Mouse (Mus musculus): ENCODE measurements around the gene Fundc2.

Gene Fundc2

GRCm38 (mm10) chrX:75382195-75382771 is at the start of gene Fundc2, which contains the start of gene F8:
Gene Fundc2, plus strand, starts transcription at chrX:75382399.
Gene F8, minus strand, starts transcription at chrX:75382615.
- in situ Hi-C loops (cut with MboI; ENCODE audit: unreplicated experiment in 2 of 2) = loop anchor here (10.0 to 25.0 kb wide), 2 partner anchors 270 to 293 kb away; no protein-coding TSS in a partner anchor

GRCm38 (mm10) chrX:75370197-75370596 is 12.0 kb upstream of the Fundc2 start:
- in situ Hi-C loops (cut with MboI; ENCODE audit: unreplicated experiment in 2 of 2) = no loop called here

GRCm38 (mm10) chrX:75372666-75373425 is 9.4 kb upstream of the Fundc2 start:
- in situ Hi-C loops (cut with MboI; ENCODE audit: unreplicated experiment in 2 of 2) = no loop called here

DNA sequence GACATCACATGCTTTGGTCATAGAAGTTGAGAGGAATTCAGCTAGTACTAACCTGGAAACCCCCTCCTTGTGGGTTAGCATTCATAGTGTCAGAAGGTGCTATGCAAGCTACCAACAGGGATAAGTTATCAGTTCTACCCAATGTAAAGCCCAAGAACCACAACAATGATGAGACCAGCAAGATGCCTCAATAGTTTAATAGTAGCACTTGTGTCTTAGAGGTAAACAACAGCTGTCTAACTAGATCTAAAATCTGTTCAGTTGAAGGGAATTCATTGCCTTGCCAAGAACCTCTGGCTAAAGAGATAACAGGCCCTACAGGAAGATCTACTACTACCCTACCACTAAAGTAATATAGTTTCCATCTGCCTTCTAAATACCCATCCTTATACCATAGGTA is 5.4 kb upstream of the Fundc2 start:
- in situ Hi-C loops (cut with MboI; ENCODE audit: unreplicated experiment in 2 of 2) = loop anchor here (25.0 kb wide), 1 partner anchor 265 kb away; no protein-coding TSS in a partner anchor

GRCm38 (mm10) chrX:75381176-75381575 is 1.0 kb upstream of the Fundc2 start:
- in situ Hi-C loops (cut with MboI; ENCODE audit: unreplicated experiment in 2 of 2) = loop anchor here (10.0 to 25.0 kb wide), 2 partner anchors 269 to 294 kb away; no protein-coding TSS in a partner anchor

GRCm38 (mm10) chrX:75381699-75382098 is 500 bp upstream of the Fundc2 start:
- in situ Hi-C loops (cut with MboI; ENCODE audit: unreplicated experiment in 2 of 2) = loop anchor here (10.0 to 25.0 kb wide), 2 partner anchors 269 to 293 kb away; no protein-coding TSS in a partner anchor

DNA sequence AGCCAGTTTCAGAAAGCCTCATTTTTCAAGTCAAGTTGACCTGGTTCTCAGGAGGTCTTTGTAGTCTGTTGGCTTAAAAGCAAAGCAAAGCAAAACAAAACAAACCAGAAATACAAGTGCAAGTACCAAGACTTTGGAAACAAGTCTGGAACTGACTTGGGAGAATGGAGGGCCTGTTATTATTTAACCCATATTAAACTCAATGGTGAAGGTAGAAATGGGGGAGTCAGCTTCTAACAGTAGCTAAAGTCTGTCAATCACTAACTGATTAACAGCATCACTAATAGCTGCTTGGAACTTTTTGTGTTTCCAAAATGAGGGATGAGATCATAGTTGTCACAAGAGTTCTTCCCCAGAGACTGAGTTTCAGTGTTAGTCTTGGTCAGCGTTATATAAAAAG is 17.3 kb downstream of the Fundc2 start:
- in situ Hi-C loops (cut with MboI; ENCODE audit: unreplicated experiment in 2 of 2) = loop anchor here (25.0 kb wide), 1 partner anchor 287 kb away; no protein-coding TSS in a partner anchor

GRCm38 (mm10) chrX:75402668-75403067 is 20.5 kb downstream of the Fundc2 start:
- in situ Hi-C loops (cut with MboI; ENCODE audit: unreplicated experiment in 2 of 2) = loop anchor here (25.0 kb wide), 2 partner anchors 965 to 1690 kb away; partner anchors contain the start of genes G6pdx (in 2 of the 2), Abcd1 (in 1 of the 2) and Bcap31 (in 1 of the 2)

GRCm38 (mm10) chrX:75403350-75403749 is 21.2 kb downstream of the Fundc2 start:
- in situ Hi-C loops (cut with MboI; ENCODE audit: unreplicated experiment in 2 of 2) = loop anchor here (25.0 kb wide), 2 partner anchors 966 to 1691 kb away; partner anchors contain the start of genes G6pdx (in 2 of the 2), Abcd1 (in 1 of the 2) and Bcap31 (in 1 of the 2)

DNA sequence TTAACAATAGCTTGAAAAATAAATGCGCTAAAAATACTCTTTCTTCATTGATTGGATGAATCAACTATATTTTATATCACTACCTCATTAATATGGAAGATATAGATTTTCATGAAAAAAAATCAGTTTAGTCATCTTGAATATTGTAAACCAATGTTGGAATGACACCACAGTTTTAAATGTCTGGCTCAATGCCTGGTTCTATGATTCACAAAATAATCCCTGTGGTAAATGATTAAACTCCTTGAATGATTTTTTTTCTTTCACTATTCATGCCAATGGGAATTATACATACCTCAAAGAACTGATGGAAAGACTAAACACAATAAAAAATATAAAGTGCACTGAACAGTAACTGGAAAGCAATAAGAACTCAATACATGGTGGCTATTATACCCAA is 27.5 kb downstream of the Fundc2 start:
- in situ Hi-C loops (cut with MboI; ENCODE audit: unreplicated experiment in 2 of 2) = loop anchor here (25.0 kb wide), 2 partner anchors 972 to 1697 kb away; partner anchors contain the start of genes G6pdx (in 2 of the 2), Abcd1 (in 1 of the 2) and Bcap31 (in 1 of the 2)

DNA sequence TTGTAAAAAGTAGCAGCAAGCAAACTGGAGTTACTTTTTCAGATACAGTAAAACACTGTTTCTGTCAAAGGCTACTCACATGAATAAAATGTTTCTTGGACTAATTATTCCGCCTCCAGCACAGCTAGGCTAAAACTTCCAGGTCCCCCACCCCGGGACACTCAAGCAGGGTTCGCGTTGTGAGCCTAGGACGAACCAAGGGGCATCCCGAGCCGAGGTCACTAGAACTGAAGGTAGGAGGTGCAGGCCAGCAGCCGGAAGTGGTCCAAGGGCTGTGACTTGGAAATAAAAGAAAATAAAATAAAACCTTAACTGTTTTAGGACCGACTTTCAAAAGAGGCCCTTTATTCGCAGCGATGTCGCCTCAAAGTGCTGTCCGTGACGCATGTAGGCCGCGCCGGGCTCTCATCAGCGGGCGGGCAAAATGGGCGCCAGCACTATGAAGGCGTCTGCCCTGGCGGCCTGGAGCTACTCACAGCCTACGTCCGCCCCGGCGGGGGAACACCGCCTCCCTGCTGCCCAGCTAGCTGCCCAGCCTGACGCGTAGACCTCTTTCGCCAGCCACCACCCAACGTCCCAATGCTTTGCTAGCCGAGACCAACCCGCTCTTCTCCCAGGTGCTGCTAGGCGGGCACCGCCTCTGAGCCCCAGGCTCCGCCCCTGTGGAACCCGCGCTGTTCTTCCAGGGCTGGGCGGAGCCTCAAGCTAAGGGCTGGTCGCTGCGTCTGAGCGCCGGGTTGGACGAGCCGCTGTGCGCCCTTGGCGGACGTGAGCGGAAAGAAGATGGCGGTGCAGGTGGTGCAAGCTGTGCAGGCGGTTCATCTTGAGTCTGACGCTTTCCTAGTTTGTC is 34.0 kb downstream of the Fundc2 start, which contains the start of the genes Cmc4, Mtcp1 and Brcc3:
Cmc4 (minus strand) TSS at position 649 of the 850 bp plus-strand sequence.
Mtcp1 (minus strand) TSS at position 653 of the 850 bp plus-strand sequence.
Brcc3 (plus strand) TSS at position 693 of the 850 bp plus-strand sequence.
- in situ Hi-C loops (cut with MboI; ENCODE audit: unreplicated experiment in 2 of 2) = loop anchor here (25.0 kb wide), 2 partner anchors 979 to 1704 kb away; partner anchors contain the start of genes G6pdx (in 2 of the 2), Abcd1 (in 1 of the 2) and Bcap31 (in 1 of the 2)
